Mouse (Mus musculus) left cerebral cortex, postnatal 14 days (tissue): ENCODE measurements around the gene Cfap100. TPM values are rescaled to one million over a fixed set of nuclear protein-coding genes. Genes with fewer than 3 reads are reported as not detected.

Experiments used
- DNase-seq, 2 experiments: peaks; one replicate each; pipeline ENCODE4 v3.0.0; 2021 to 2022; ENCODE audit warnings: low spot score in 2 of 2, mixed read lengths in 1 of 2
- intact Hi-C: fragments of 180-260 bp; cut with DNase I; formaldehyde crosslinking; loops from one replicate; pipeline ENCODE4 v1.15.1; 2025
- total RNA-seq, 2 experiments: library from RNA; stranded (reverse); gene quantifications; 2 replicates each; pipeline ENCODE4 v1.2.3; 2021

Cfap100 gene
- total RNA-seq, 2 experiments from 2014 or later, result 3.2 to 4.0 TPM

DNA sequence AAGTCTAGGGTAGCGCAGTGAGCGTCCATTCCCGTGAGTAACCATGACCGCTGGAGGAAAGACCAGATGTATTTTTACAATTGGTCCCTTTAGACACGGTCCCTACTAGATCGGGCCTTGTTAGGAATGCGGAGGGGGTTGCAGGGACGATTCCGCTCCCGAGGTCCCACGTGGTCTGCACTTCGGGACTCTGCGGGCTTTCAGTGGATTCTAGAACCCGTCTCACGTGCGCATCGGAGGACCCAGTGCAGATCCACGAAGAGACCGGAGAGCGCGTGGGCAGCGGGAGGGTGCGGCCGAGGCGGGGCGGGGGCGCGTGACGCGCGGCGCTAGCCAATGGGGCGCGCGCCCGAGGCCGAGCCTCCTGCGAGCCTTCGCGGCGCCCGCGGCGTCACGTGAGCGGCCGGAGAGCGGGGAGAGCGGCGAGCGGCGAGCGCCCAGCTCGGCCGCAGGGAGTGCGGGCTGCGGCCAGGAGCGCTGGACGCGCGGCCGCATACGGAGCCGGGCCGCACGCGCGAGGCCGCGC lies 33.6 kb upstream of the Cfap100 start, which contains the start of gene Klf15:
Gene Klf15, plus strand, starts transcription at position 396 of the 526 bp plus-strand sequence.
- intact Hi-C loops, result loop anchor here (2.0 kb wide), 1 partner anchor 45 kb away; no protein-coding TSS in a partner anchor
- peak; percentile 85 to 88 for DNase-seq

- peak in 1 of 2 experiments; percentile 18 for DNase-seq
- intact Hi-C loops, result loop anchor here (2.0 kb wide), 1 partner anchor 45 kb away; no protein-coding TSS in a partner anchor
These were observed 33.2 kb upstream of the Cfap100 start for GRCm38 (mm10) chr6:90461771-90462170.

DNA sequence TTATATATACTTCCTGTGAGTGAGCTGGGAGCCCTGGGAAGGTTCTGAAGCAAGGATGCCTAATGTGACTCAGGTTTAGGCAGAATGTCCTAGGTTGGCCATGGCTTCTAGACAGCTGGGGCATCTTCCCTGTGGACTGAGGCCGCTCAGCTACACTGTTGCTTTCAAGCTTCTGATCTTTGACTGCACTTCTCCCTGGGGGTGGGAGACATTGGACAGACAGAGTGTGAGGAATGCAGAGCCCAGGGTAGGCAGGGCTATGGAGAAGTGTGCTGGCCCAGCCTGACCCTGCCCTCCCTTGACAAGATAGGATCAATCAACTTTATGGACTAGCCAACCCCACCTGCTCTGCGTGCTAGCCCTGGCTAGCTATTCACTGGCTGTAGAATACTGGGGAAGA lies 32.6 kb upstream of the Cfap100 start:
- no peak for DNase-seq
- intact Hi-C loops, result no loop called here

GRCm38 (mm10) chr6:90457421-90457820 lies 28.8 kb upstream of the Cfap100 start:
- DNase-seq, result no peak
- intact Hi-C loops, result no loop called here

DNA sequence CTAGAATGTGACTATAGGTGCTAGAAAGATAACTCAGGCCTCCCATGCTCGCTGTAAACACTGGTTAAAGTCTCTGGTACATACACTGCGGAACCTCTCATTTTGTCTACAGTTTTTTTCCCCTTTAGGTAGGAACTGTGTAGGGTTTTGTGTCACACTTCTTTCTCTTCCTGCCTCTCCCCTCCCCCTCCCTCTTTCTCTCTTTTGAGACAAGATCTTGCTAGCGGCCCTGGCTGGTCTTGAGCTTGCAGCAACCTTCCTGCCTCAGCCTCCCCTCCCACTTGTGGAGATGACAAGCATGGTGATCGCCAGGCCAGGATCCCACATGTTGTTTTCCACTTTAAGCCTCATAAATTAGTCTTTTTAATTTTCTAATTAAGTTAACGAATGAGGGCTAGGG lies 25.2 kb upstream of the Cfap100 start:
- DNase-seq, result no peak
- intact Hi-C loops, result loop anchor here (5.0 kb wide), 1 partner anchor 124 kb away; no protein-coding TSS in a partner anchor

DNA sequence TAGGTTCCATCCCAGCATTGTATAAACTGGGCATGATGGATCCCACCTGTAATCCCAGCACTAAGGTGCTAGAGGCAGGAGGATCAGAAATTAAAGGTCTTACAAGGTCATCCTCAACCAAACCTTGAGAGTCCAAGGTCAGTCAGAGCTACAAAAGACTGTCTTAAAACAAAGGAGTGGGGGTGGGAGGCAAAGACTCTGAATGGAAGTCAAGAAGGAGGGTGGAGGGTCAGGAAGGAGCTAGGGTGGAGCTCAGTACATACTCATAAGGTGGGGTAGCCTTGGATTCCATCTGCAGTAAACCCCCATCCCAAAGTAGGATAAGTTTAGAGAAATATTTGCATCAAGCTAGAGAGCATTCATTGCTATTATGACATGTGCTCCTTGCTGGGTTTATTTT lies 24.0 kb upstream of the Cfap100 start:
- intact Hi-C loops, result loop anchor here (5.0 kb wide), 1 partner anchor 125 kb away; no protein-coding TSS in a partner anchor
- no peak for DNase-seq

- DNase-seq, result no peak
- intact Hi-C loops, result loop anchor here (5.0 kb wide), 1 partner anchor 126 kb away; no protein-coding TSS in a partner anchor
These were observed 22.9 kb upstream of the Cfap100 start for GRCm38 (mm10) chr6:90451512-90451911.

- DNase-seq, result no peak
- intact Hi-C loops, result loop anchor here (1.0 to 5.0 kb wide), 2 partner anchors 65 to 127 kb away; no protein-coding TSS in a partner anchor
These were observed 22.1 kb upstream of the Cfap100 start for GRCm38 (mm10) chr6:90450697-90451096.

GRCm38 (mm10) chr6:90450179-90450578 lies 21.6 kb upstream of the Cfap100 start:
- peak; percentile 85 to 86 for DNase-seq
- intact Hi-C loops, result loop anchor here (1.0 to 5.0 kb wide), 2 partner anchors 65 to 127 kb away; no protein-coding TSS in a partner anchor

GRCm38 (mm10) chr6:90446883-90447282 lies 18.3 kb upstream of the Cfap100 start:
- no peak for DNase-seq

GRCm38 (mm10) chr6:90437041-90437440 lies 8.4 kb upstream of the Cfap100 start:
- DNase-seq, result no peak
- intact Hi-C loops, result loop anchor here (10.0 kb wide), 1 partner anchor 138 kb away; no protein-coding TSS in a partner anchor

More at GRCm38 (mm10) chr6:90446883-90447282, 18.3 kb upstream of the Cfap100 start:
- intact Hi-C loops, result no loop called here

DNA sequence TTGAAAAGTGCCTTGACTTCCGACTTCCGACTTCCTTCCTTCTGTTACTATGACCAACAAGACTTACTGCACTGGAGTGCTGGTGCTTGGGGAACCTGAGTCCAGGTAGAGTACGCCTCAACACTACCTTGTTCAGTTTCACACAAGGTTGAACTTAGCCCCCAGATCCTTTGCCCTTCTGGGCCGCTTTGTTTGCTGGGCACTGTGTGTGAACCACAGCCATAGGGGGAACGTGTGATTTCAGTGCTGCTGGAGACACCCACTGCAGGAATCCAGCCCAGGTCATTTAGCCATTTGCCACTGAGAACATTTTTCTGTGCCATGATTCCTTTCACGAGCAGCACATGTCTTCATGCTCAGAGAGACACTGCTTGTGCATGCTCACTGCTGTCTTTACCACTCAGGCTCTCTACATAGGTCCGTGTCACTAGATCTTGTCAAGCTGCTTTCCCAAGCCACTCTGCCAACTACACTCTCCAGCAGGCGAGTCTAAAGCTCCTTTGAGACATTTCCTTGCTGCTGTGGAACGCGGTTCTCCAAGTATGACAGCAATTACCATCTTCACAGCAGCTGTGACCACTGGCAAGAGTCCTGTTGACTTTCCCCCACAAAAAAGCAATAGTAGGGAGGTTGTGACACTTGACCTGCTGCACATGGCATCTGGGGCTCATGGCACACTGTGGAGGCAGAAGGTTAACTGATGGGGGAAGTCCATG lies 7.8 kb upstream of the Cfap100 start:
- intact Hi-C loops, result loop anchor here (10.0 kb wide), 1 partner anchor 138 kb away; no protein-coding TSS in a partner anchor
- DNase-seq, result no peak

GRCm38 (mm10) chr6:90435195-90435618 lies 6.6 kb upstream of the Cfap100 start:
- intact Hi-C loops, result loop anchor here (10.0 kb wide), 1 partner anchor 140 kb away; no protein-coding TSS in a partner anchor
- DNase-seq, result peak; percentile 87

- DNase-seq, result no peak
- intact Hi-C loops, result loop anchor here (5.0 to 10.0 kb wide), 3 partner anchors 83 to 140 kb away; no protein-coding TSS in a partner anchor
These were observed 6.1 kb upstream of the Cfap100 start for GRCm38 (mm10) chr6:90434687-90435086.

- intact Hi-C loops, result loop anchor here (5.0 to 10.0 kb wide), 3 partner anchors 86 to 143 kb away; no protein-coding TSS in a partner anchor
These were observed 2.9 kb upstream of the Cfap100 start for GRCm38 (mm10) chr6:90431487-90431886.

DNA sequence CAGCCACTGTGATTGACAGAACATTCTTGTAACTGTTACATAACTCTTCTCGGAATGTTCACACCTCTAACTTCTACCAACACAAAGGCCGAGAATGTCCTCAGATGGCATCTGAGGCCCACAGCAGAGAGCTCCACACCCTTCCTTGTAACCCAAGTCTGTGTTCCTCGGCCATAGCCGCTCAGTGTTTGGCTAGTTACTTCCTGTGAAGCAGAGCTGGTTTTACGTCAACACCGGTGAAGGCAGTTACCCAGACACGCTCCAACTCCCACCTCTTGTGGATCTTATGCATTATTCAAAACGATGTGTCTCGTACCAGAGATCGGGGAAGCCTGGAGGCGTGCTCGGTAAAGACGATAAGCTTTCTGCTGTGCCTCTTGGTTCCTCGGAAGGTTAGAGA lies 1.3 kb upstream of the Cfap100 start:
- peak; percentile 49 to 67 for DNase-seq
- intact Hi-C loops, result loop anchor here (5.0 to 10.0 kb wide), 4 partner anchors 87 to 755 kb away; no protein-coding TSS in a partner anchor

More at GRCm38 (mm10) chr6:90431487-90431886, 2.9 kb upstream of the Cfap100 start:
- peak; percentile 68 to 75 for DNase-seq

DNA sequence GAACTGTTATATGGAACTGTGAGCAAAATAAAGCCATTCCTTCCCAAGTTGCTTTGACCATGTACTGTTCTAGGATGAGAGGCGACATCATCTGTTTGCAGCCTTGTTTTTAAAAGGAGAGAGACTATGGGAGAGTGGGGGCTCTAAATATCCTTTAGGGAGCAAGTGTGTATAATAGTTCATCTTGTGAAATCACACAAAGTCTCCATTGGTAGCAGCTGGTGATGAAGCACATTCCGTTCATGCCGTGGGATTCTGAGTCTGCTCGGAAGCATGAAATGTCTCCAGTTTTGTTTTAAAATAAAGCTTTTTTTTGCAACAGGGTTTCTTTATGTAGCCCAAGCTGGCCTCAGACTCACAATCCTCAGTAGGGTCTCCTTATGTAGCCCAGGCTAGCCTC lies 2.6 kb downstream of the Cfap100 start:
- intact Hi-C loops, result loop anchor here (10.0 kb wide), 1 partner anchor 751 kb away; no protein-coding TSS in a partner anchor
- no peak for DNase-seq

DNA sequence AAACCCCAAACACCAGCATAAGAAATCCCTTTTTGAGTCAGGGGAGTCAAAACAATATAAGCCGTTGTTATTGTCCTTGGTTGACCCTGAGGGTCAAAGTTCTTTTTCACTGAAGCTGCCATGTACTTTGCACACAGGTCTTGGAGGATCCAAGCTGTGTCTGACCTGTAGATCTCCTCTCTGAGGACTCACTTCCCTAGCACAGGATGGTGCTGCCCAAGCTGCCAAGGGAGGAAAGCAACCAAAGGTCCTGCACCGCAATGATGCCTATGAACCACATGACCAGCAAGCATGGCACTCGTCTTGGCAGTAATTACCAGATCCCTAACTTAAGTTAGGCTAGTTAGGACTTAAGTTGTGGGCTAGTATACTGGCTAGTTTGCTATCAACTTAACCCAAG lies 3.2 kb downstream of the Cfap100 start:
- no peak for DNase-seq
- intact Hi-C loops, result loop anchor here (10.0 kb wide), 1 partner anchor 751 kb away; no protein-coding TSS in a partner anchor

- peak; percentile 82 to 84 for DNase-seq
- intact Hi-C loops, result loop anchor here (10.0 kb wide), 1 partner anchor 748 kb away; no protein-coding TSS in a partner anchor
These were observed 6.0 kb downstream of the Cfap100 start for GRCm38 (mm10) chr6:90422565-90422964.

DNA sequence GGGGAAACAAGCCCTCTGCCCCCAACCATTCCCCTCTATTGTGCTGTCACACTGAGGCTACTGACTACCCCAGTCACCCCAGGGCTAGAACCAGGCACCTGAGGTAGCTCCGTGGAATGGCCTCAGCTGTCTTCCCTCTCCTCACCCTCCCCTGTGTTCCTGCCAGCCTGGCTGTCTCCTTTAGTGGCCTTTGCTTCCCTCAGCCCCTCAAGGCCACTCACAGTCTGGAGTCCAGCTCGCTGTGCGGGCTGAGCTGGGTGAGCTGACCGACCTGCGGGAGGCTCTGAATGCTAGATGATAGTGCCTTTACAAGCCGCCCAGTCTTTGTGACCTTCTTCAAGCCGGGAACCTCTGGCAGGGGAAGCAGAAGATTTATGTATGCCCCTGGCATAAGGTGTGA lies 16.7 kb downstream of the Cfap100 start:
- intact Hi-C loops, result no loop called here
- DNase-seq, result no peak
